Mouse (Mus musculus): ENCODE data around the gene Tbx3. TPM values are rescaled to one million over a fixed set of nuclear protein-coding genes. Genes with fewer than 3 reads are reported as not detected.

Tbx3 gene
- polyA plus RNA-seq, 1 experiment from 2014 or later, result 58.3 TPM

GRCm38 (mm10) chr5:119673716-119674605, 3.5 kb downstream of the Tbx3 start:
- H3K9me3 ChIP-seq, result no peaks in the 10 kb centered on the region
- peak overlapping the region; percentile 69 for H3K4me3 ChIP-seq
- H3K4me1 ChIP-seq, result peaks cover 53% of the 10 kb centered on the region
- H3K27me3 ChIP-seq (replicated peaks; ENCODE audit: low read depth, poor library complexity, severe bottlenecking), result peaks cover 99% of the 10 kb centered on the region
- H3K36me3 ChIP-seq (replicated peaks), result peaks cover 35% of the 10 kb centered on the region
- WGBS, result 3% methylated on average over 22 of the region's 22 CpGs
- DNase-seq (ENCODE audit: low spot score), result peak; percentile 44
- peak overlapping the region; percentile 93 for H3K27ac ChIP-seq (replicated peaks)

- Histone ChIP-seq H3K27ac (replicated peaks) (peak overlapping the region; percentile 93), H3K27me3 (replicated peaks; ENCODE audit: low read depth, poor library complexity, severe bottlenecking) (peaks cover 99% of the 10 kb centered on the region), H3K9me3 (no peaks in the 10 kb centered on the region), H3K4me1 (peaks cover 46% of the 10 kb centered on the region), H3K4me3 (peak overlapping the region; percentile 69), H3K36me3 (replicated peaks) (peaks cover 38% of the 10 kb centered on the region)
- no peak for DNase-seq (ENCODE audit: low spot score)
- WGBS, result 7% methylated on average over 12 of the region's 12 CpGs
Observed at GRCm38 (mm10) chr5:119674606-119675330, 4.3 kb downstream of the Tbx3 start.

GRCm38 (mm10) chr5:119676245-119676644, 5.8 kb downstream of the Tbx3 start:
- H3K36me3 ChIP-seq (replicated peaks), result peaks cover 52% of the 10 kb centered on the region
- H3K4me3 ChIP-seq, result peak overlapping the region; percentile 69
- no peaks in the 10 kb centered on the region for H3K9me3 ChIP-seq
- H3K27ac ChIP-seq (replicated peaks), result peak overlapping the region; percentile 93
- peaks cover 99% of the 10 kb centered on the region for H3K27me3 ChIP-seq (replicated peaks; ENCODE audit: low read depth, poor library complexity, severe bottlenecking)
- WGBS, result 19% methylated on average over 2 of the region's 2 CpGs
- DNase-seq (ENCODE audit: low spot score), result no peak
- peaks cover 51% of the 10 kb centered on the region for H3K4me1 ChIP-seq

- DNase-seq (ENCODE audit: low spot score), result no peak
- Histone ChIP-seq H3K27me3 (replicated peaks; ENCODE audit: low read depth, poor library complexity, severe bottlenecking) (peaks cover 99% of the 10 kb centered on the region), H3K4me3 (peak overlapping the region; percentile 42), H3K27ac (replicated peaks) (peak overlapping the region; percentile 61; the same call in 1 of the 2 replicates), H3K9me3 (no peaks in the 10 kb centered on the region), H3K36me3 (replicated peaks) (peaks cover 72% of the 10 kb centered on the region), H3K4me1 (peaks cover 66% of the 10 kb centered on the region)
- WGBS, result 39% methylated on average over 5 of the region's 5 CpGs
Observed at GRCm38 (mm10) chr5:119678516-119678915, 8.0 kb downstream of the Tbx3 start.

DNA sequence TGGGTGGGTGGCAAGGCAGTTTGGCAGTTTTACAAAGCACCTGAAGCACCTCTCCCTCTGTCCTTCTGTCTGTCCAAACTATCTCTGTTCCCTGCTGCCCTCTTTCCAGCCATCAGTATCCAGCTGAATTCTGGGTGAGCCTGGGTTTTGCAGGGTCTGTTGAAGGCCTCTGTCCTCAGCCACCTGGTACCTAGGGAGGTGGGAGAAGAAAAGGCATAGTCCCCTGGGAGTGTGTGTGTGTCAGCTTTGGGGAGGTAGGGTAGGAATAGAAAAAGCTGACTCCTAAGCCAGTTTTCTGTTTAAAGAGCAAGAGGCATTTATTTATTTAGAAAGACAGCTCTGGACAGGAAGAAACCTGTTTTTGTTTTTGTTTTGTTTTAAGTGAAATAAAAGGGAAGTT, 8.6 kb downstream of the Tbx3 start:
- Histone ChIP-seq H3K27me3 (replicated peaks; ENCODE audit: low read depth, poor library complexity, severe bottlenecking) (peaks cover 100% of the 10 kb centered on the region), H3K4me3 (peak overlapping the region; percentile 42), H3K27ac (replicated peaks) (peak overlapping the region; percentile 61; the same call in 1 of the 2 replicates), H3K9me3 (no peaks in the 10 kb centered on the region), H3K4me1 (peaks cover 71% of the 10 kb centered on the region), H3K36me3 (replicated peaks) (peaks cover 72% of the 10 kb centered on the region)
- no peak for DNase-seq (ENCODE audit: low spot score)

DNA sequence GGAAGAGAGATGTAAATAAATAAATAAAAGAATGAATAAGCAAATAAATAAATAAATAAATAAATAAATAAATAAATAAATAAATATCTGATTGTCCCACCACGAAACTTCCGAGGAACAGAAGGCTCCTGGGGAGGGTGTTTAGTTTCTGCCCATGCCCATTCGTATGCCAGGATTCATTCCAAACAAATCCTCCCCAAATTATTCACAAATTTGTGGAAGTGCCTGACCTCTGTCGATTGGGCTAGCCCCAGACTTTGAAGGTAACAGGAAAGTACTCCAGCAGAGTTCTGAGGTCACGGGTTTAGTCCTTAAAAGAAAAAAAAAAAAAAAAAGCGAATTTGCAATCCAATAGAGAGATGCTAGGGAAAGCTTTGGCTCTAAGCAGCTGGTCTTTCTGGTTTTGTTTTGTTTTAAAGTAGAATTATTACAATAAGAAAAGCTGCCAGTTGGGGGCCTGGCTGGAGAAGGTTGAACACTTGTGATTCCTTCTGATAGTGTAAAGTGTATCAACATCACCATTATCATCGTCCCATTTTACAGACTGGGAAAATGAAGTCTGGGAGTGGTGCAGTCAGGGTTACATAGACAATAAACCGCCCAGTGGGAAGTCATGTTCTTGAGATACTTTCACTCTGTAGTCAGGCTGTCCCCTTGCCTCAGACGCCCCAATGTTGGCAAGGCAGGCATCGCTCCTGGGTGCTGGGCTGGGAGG, 9.3 kb downstream of the Tbx3 start:
- peaks cover 74% of the 10 kb centered on the region for H3K4me1 ChIP-seq
- peak overlapping the region; percentile 87 for H3K27ac ChIP-seq (replicated peaks)
- peaks cover 72% of the 10 kb centered on the region for H3K36me3 ChIP-seq (replicated peaks)
- no peaks in the 10 kb centered on the region for H3K9me3 ChIP-seq
- no peak for DNase-seq (ENCODE audit: low spot score)
- 19% methylated on average over 10 of the region's 10 CpGs for WGBS
- H3K27me3 ChIP-seq (replicated peaks; ENCODE audit: low read depth, poor library complexity, severe bottlenecking), result peaks cover 100% of the 10 kb centered on the region
- H3K4me3 ChIP-seq, result peak overlapping the region; percentile 59

DNA sequence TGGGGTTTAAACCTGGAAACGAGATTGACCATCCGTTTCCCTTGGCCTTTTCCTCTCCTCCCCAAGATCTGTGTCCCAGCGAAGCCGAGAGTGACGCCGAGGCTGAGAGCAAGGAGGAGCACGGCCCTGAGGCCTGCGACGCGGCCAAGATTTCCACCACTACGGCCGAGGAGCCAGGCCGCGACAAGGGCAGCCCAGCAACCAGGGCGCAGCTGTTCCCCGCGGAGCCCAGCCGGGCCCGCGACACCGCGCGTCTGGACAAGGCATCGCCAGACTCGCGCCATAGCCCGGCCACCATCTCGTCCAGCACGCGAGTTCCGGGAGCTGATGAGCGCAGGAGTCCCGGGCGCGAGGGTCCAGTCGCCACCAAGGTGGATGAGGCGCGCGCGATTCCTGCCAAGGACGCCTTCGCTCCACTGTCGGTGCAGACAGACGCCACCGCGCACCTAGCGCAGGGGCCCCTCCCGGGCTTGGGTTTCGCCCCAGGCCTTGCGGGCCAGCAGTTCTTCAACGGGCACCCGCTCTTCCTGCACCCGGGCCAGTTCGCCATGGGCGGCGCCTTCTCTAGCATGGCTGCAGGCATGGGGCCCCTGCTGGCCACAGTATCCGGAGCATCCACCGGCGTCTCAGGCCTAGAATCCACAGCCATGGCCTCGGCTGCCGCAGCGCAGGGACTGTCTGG, 10.0 kb downstream of the Tbx3 start:
- H3K4me3 ChIP-seq, result peak overlapping the region; percentile 59
- H3K27ac ChIP-seq (replicated peaks), result peak overlapping the region; percentile 87
- peak; percentile 70 for DNase-seq (ENCODE audit: low spot score)
- H3K4me1 ChIP-seq, result peaks cover 74% of the 10 kb centered on the region
- H3K27me3 ChIP-seq (replicated peaks; ENCODE audit: low read depth, poor library complexity, severe bottlenecking), result peaks cover 100% of the 10 kb centered on the region
- peaks cover 69% of the 10 kb centered on the region for H3K36me3 ChIP-seq (replicated peaks)
- 4% methylated on average over 62 of the region's 62 CpGs for WGBS
- H3K9me3 ChIP-seq, result no peaks in the 10 kb centered on the region

DNA sequence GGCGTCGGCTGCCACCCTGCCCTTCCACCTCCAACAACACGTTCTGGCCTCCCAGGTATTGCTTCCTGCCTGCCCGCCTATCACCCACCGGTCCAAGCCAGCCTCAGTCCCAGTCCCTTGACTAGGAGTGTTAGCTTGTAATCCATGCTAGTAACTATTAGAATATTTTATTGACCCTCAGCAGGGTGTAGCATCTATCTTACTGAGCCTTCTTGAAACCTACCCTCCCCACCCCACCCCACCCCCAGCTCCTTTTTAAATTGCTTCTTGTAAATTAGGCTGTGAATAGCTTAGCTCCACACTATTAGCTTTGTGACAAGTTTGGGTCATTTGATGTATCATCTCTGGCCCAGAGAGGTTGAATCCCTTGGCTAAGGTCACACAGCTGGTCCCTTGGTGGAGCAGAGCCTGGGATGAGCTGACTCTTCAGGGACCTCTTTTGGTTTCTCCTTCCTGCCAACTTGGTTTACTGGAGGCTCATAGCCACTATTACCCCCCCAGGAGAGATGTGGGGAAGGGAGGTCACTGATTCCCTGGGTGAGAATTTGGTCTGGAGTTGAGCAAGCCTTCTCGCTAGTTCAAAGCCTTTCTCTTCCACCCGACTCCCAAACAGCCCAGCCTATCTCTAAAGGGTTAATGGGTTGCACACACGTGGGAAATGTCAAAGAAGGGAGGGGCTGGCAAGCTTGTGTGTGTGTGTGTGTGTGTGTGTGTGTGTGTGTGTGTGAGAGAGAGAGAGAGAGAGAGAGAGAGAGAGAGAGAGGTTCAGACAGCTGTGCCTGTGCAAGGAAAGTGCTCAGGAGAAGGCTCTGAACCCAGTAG, 10.8 kb downstream of the Tbx3 start:
- Histone ChIP-seq H3K4me1 (peaks cover 79% of the 10 kb centered on the region), H3K27me3 (replicated peaks; ENCODE audit: low read depth, poor library complexity, severe bottlenecking) (peaks cover 100% of the 10 kb centered on the region), H3K9me3 (no peaks in the 10 kb centered on the region), H3K4me3 (peak overlapping the region; percentile 59), H3K36me3 (replicated peaks) (peaks cover 62% of the 10 kb centered on the region), H3K27ac (replicated peaks) (peak overlapping the region; percentile 87)
- no peak for DNase-seq (ENCODE audit: low spot score)
- WGBS, result 12% methylated on average over 8 of the region's 8 CpGs

DNA sequence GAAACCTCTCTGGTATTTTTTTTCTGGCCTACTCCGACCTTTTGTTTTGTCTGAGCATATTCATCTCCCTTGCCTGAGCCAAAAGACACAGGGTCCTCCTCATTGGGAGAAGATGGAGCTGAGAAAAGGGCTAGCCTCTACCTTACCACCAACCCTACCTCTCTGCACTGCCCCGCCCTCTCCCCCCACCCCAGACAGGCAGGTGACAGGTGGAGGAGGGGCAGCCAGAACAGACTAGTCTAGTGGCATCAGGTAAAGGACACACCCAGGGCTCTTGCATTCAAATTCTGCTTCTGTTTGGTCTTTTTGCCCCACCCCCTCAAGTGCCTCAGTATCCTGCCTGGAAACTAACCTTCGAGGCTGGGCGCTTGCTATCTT, 11.4 kb downstream of the Tbx3 start:
- peaks cover 100% of the 10 kb centered on the region for H3K27me3 ChIP-seq (replicated peaks; ENCODE audit: low read depth, poor library complexity, severe bottlenecking)
- 17% methylated on average over 4 of the region's 4 CpGs for WGBS
- peak; percentile 46 for DNase-seq (ENCODE audit: low spot score)
- H3K36me3 ChIP-seq (replicated peaks), result peaks cover 57% of the 10 kb centered on the region
- H3K9me3 ChIP-seq, result no peaks in the 10 kb centered on the region
- H3K4me1 ChIP-seq, result peaks cover 80% of the 10 kb centered on the region
- peak overlapping the region; percentile 59 for H3K4me3 ChIP-seq
- H3K27ac ChIP-seq (replicated peaks), result peak overlapping the region; percentile 87

DNA sequence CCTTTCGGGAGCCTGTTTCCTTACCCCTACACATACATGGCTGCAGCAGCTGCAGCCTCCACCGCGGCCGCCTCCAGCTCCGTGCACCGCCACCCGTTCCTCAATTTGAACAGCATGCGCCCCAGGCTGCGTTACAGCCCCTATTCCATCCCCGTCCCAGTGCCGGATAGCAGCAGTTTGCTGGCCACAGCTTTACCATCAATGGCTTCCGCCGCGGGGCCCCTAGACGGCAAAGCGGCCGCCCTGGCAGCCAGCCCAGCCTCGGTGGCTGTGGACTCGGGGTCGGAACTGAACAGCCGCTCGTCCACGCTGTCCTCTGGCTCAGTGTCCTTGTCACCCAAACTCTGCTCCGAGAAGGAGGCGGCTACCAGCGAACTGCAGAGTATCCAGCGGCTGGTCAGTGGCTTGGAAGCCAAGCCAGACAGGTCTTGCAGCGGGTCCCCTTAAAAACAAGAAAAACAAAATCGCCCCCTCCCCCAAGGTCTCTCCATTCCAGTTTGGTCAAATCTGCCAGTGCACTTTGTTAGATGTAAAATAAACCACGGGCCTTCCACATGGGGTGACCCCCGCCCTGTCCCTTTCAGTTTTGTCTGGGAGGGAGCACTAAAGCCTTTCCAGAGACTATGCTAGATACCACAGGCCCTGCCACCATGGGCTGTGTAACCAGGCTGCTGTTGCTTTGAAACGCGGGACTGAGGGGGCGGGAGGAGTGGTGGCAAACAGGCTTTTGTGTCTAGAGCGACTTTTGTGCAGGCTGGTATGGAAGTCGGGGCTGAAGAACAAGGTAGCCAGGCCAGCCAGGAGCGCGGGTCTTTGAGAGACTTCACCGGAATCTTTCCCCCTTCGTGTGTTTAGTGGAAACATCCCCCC, 12.4 kb downstream of the Tbx3 start:
- H3K27me3 ChIP-seq (replicated peaks; ENCODE audit: low read depth, poor library complexity, severe bottlenecking), result peaks cover 100% of the 10 kb centered on the region
- peak overlapping the region; percentile 87 for H3K27ac ChIP-seq (replicated peaks)
- no peaks in the 10 kb centered on the region for H3K9me3 ChIP-seq
- 2% methylated on average over 40 of the region's 40 CpGs for WGBS
- H3K4me3 ChIP-seq, result peak overlapping the region; percentile 59
- DNase-seq (ENCODE audit: low spot score), result peak; percentile 66
- peaks cover 47% of the 10 kb centered on the region for H3K36me3 ChIP-seq (replicated peaks)
- H3K4me1 ChIP-seq, result peaks cover 85% of the 10 kb centered on the region

- WGBS, result 10% methylated on average over 5 of the region's 5 CpGs
- Histone ChIP-seq H3K27ac (replicated peaks) (peak overlapping the region; percentile 87), H3K4me3 (peak overlapping the region; percentile 59), H3K9me3 (no peaks in the 10 kb centered on the region), H3K4me1 (peaks cover 88% of the 10 kb centered on the region), H3K27me3 (replicated peaks; ENCODE audit: low read depth, poor library complexity, severe bottlenecking) (peaks cover 100% of the 10 kb centered on the region), H3K36me3 (replicated peaks) (peaks cover 38% of the 10 kb centered on the region)
- no peak for DNase-seq (ENCODE audit: low spot score)
Observed at GRCm38 (mm10) chr5:119683861-119684260, 13.4 kb downstream of the Tbx3 start.

Measured in embryonic facial prominence, embryonic 10.5 days (tissue).